Mouse (Mus musculus): Measurements from ENCODE around the gene Supt20. TPM values are rescaled to one million over a fixed set of nuclear protein-coding genes. Genes with fewer than 3 reads are reported as not detected.

Supt20 gene
- total RNA-seq (2015; ENCODE audit: low replicate concordance) (82.2 and 85.1 TPM in 2 replicates), total RNA-seq (2017; ENCODE audit: low replicate concordance) (54.3 and 68.4 TPM in 2 replicates)

- ATAC-seq (replicated peaks; ENCODE audit: low FRiP score, poor library complexity, severe bottlenecking) = peak; percentile 97
Measured at GRCm38 (mm10) chr3:54692202-54693055, at the start of gene Supt20. Gene Supt20, plus strand, starts transcription at chr3:54692807.

GRCm38 (mm10) chr3:54642851-54643250, 49.8 kb upstream of the Supt20 start:
- ATAC-seq (replicated peaks; ENCODE audit: low FRiP score, poor library complexity, severe bottlenecking) = no peak

GRCm38 (mm10) chr3:54647583-54647982, 45.0 kb upstream of the Supt20 start:
- no peak for ATAC-seq (replicated peaks; ENCODE audit: low FRiP score, poor library complexity, severe bottlenecking)

GRCm38 (mm10) chr3:54651576-54651975, 41.0 kb upstream of the Supt20 start:
- no peak for ATAC-seq (replicated peaks; ENCODE audit: low FRiP score, poor library complexity, severe bottlenecking)

GRCm38 (mm10) chr3:54654169-54654568, 38.4 kb upstream of the Supt20 start:
- ATAC-seq (replicated peaks; ENCODE audit: low FRiP score, poor library complexity, severe bottlenecking) = no peak

GRCm38 (mm10) chr3:54657090-54657489, 35.5 kb upstream of the Supt20 start:
- no peak for ATAC-seq (replicated peaks; ENCODE audit: low FRiP score, poor library complexity, severe bottlenecking)

GRCm38 (mm10) chr3:54657888-54658626, 34.5 kb upstream of the Supt20 start:
- ATAC-seq (replicated peaks; ENCODE audit: low FRiP score, poor library complexity, severe bottlenecking) = no peak

GRCm38 (mm10) chr3:54659736-54660135, 32.9 kb upstream of the Supt20 start:
- no peak for ATAC-seq (replicated peaks; ENCODE audit: low FRiP score, poor library complexity, severe bottlenecking)

- no peak for ATAC-seq (replicated peaks; ENCODE audit: low FRiP score, poor library complexity, severe bottlenecking)
Measured at GRCm38 (mm10) chr3:54662411-54662810, 30.2 kb upstream of the Supt20 start.

- ATAC-seq (replicated peaks; ENCODE audit: low FRiP score, poor library complexity, severe bottlenecking) = no peak
Measured at GRCm38 (mm10) chr3:54668141-54668540, 24.5 kb upstream of the Supt20 start.

GRCm38 (mm10) chr3:54668722-54669121, 23.9 kb upstream of the Supt20 start:
- ATAC-seq (replicated peaks; ENCODE audit: low FRiP score, poor library complexity, severe bottlenecking) = no peak

- ATAC-seq (replicated peaks; ENCODE audit: low FRiP score, poor library complexity, severe bottlenecking) = no peak
Measured at GRCm38 (mm10) chr3:54669559-54669958, 23.0 kb upstream of the Supt20 start.

- ATAC-seq (replicated peaks; ENCODE audit: low FRiP score, poor library complexity, severe bottlenecking) = no peak
Measured at GRCm38 (mm10) chr3:54672111-54672510, 20.5 kb upstream of the Supt20 start.

GRCm38 (mm10) chr3:54672557-54673529, 19.8 kb upstream of the Supt20 start:
- no peak for ATAC-seq (replicated peaks; ENCODE audit: low FRiP score, poor library complexity, severe bottlenecking)

GRCm38 (mm10) chr3:54676818-54677217, 15.8 kb upstream of the Supt20 start:
- no peak for ATAC-seq (replicated peaks; ENCODE audit: low FRiP score, poor library complexity, severe bottlenecking)

GRCm38 (mm10) chr3:54681310-54682204, 11.1 kb upstream of the Supt20 start:
- ATAC-seq (replicated peaks; ENCODE audit: low FRiP score, poor library complexity, severe bottlenecking) = no peak

GRCm38 (mm10) chr3:54685202-54685601, 7.4 kb upstream of the Supt20 start:
- no peak for ATAC-seq (replicated peaks; ENCODE audit: low FRiP score, poor library complexity, severe bottlenecking)

- no peak for ATAC-seq (replicated peaks; ENCODE audit: low FRiP score, poor library complexity, severe bottlenecking)
Measured at GRCm38 (mm10) chr3:54687245-54687644, 5.4 kb upstream of the Supt20 start.

GRCm38 (mm10) chr3:54689091-54689490, 3.5 kb upstream of the Supt20 start:
- no peak for ATAC-seq (replicated peaks; ENCODE audit: low FRiP score, poor library complexity, severe bottlenecking)

Data from erythroid progenitor cell, adult 5-6 weeks (primary cell).